Mouse (Mus musculus) midbrain, embryonic 15.5 days (tissue): ENCODE results near the gene B3gnt8. TPM values are rescaled to one million over a fixed set of nuclear protein-coding genes. Genes with fewer than 3 reads are reported as not detected.

Experiments used
- polyA plus RNA-seq: library from polyadenylated mRNA; unstranded; fragments of >200 nt; fragmentation: Nextera tagmentation; extraction: Ambion mirVana; gene quantifications from 2 replicates; pipeline ENCODE4 v1.2.1, GENCODE M21; 2015

The B3gnt8 gene
- polyA plus RNA-seq, 1 experiment from 2014 or later: 0.68 TPM

Other genes with a start within 250 kb of the B3gnt8 start
- gene Lipe, start 227.9 kb upstream of the B3gnt8 start, polyA plus RNA-seq: 10.5 and 12.7 TPM in 2 replicates
- gene Cxcl17, start 213.8 kb upstream of the B3gnt8 start, polyA plus RNA-seq: 0.79 and 0.93 TPM in 2 replicates
- 0.88 and 1.1 TPM in 2 replicates for gene Ceacam1, start 149.1 kb upstream of the B3gnt8 start, polyA plus RNA-seq
- gene Ceacam2, start 86.8 kb upstream of the B3gnt8 start, polyA plus RNA-seq: 0.13 and 0.34 TPM in 2 replicates
- gene Erich4, start 10.8 kb upstream of the B3gnt8 start, polyA plus RNA-seq: not detected in 2 replicates
- gene Dmac2, start 7.2 kb upstream of the B3gnt8 start, polyA plus RNA-seq: 44.2 and 45.3 TPM in 2 replicates
- gene Bckdha, start 32.3 kb downstream of the B3gnt8 start, polyA plus RNA-seq: 42.7 and 43.5 TPM in 2 replicates
- 41.0 and 44.9 TPM in 2 replicates for gene Exosc5, start 32.5 kb downstream of the B3gnt8 start, polyA plus RNA-seq
- gene Tmem91, start 48.5 kb downstream of the B3gnt8 start, polyA plus RNA-seq: 53.5 and 54.0 TPM in 2 replicates
- 47.3 and 50.9 TPM in 2 replicates for gene B9d2, start 54.1 kb downstream of the B3gnt8 start, polyA plus RNA-seq
- 0.56 and 1.0 TPM in 2 replicates for gene Tgfb1, start 60.3 kb downstream of the B3gnt8 start, polyA plus RNA-seq
- 39.5 and 40.2 TPM in 2 replicates for gene Ccdc97, start 92.4 kb downstream of the B3gnt8 start, polyA plus RNA-seq
- gene Hnrnpul1, start 128.1 kb downstream of the B3gnt8 start, polyA plus RNA-seq: 43.6 and 44.4 TPM in 2 replicates
- gene Axl, start 162.1 kb downstream of the B3gnt8 start, polyA plus RNA-seq: 20.2 and 22.2 TPM in 2 replicates
- 1.9 and 2.2 TPM in 2 replicates for gene Cyp2s1, start 190.3 kb downstream of the B3gnt8 start, polyA plus RNA-seq